Mouse (Mus musculus) retina, postnatal 1 day (tissue): ENCODE data around the gene Il3ra.
A peak's percentile ranks its signal among the peaks of the same experiment; 100 is the strongest.

Experiments used
- DNase-seq: peaks from one replicate; pipeline ENCODE4 v3.0.0-alpha.2; 2012

Gene Il3ra

GRCm38 (mm10) chr14:14345948-14346812 is at the start of gene Il3ra:
Gene Il3ra (plus strand): TSS chr14:14346275.
- DNase-seq: peak; percentile 87

- no peak for DNase-seq
Measured at GRCm38 (mm10) chr14:14308938-14309337, 37.1 kb upstream of the Il3ra start.

GRCm38 (mm10) chr14:14309416-14309815 is 36.7 kb upstream of the Il3ra start:
- DNase-seq: no peak

- DNase-seq: no peak
Measured at GRCm38 (mm10) chr14:14322528-14322927, 23.5 kb upstream of the Il3ra start, which contains the start of gene Olfr31. Gene Olfr31 (plus strand): TSS chr14:14322828.

- DNase-seq: peak; percentile 96
Measured at GRCm38 (mm10) chr14:14345113-14345871, 783 bp upstream of the Il3ra start.

- no peak for DNase-seq
Measured at GRCm38 (mm10) chr14:14346813-14347100, 682 bp downstream of the Il3ra start.

- DNase-seq: peak; percentile 72
Measured at GRCm38 (mm10) chr14:14347151-14347835, 1.2 kb downstream of the Il3ra start.

GRCm38 (mm10) chr14:14347836-14348621 is 2.0 kb downstream of the Il3ra start:
- peak; percentile 83 for DNase-seq

GRCm38 (mm10) chr14:14348674-14349401 is 2.8 kb downstream of the Il3ra start:
- DNase-seq: no peak

- DNase-seq: peak; percentile 52
Measured at GRCm38 (mm10) chr14:14349485-14350262, 3.6 kb downstream of the Il3ra start.

GRCm38 (mm10) chr14:14350263-14351147 is 4.4 kb downstream of the Il3ra start:
- DNase-seq: peak; percentile 25

GRCm38 (mm10) chr14:14351148-14351455 is 5.0 kb downstream of the Il3ra start:
- no peak for DNase-seq

- DNase-seq: peak; percentile 56
Measured at GRCm38 (mm10) chr14:14351721-14352590, 5.9 kb downstream of the Il3ra start.

- DNase-seq: peak; percentile 63
Measured at GRCm38 (mm10) chr14:14352606-14353005, 6.5 kb downstream of the Il3ra start.

- DNase-seq: peak; percentile 55
Measured at GRCm38 (mm10) chr14:14353081-14353732, 7.1 kb downstream of the Il3ra start.

- peak; percentile 42 for DNase-seq
Measured at GRCm38 (mm10) chr14:14353740-14354510, 7.8 kb downstream of the Il3ra start.

- peak; percentile 3 for DNase-seq
Measured at GRCm38 (mm10) chr14:14354511-14355359, 8.7 kb downstream of the Il3ra start.
